Mouse (Mus musculus) frontal cortex, postnatal 36 days (tissue): ENCODE measurements at regions not wholly inside any gene's neighbourhood (a gene's known extent, or its start where the extent isn't known, plus 50 kb on each side); places are given as distances from the start of the nearest gene placed in this dataset.

Experiments used
- DNase-seq, 2 experiments: peaks; one replicate each; pipeline ENCODE4 v3.0.0; 2022; ENCODE audit warnings: low spot score in 2 of 2

DNA sequence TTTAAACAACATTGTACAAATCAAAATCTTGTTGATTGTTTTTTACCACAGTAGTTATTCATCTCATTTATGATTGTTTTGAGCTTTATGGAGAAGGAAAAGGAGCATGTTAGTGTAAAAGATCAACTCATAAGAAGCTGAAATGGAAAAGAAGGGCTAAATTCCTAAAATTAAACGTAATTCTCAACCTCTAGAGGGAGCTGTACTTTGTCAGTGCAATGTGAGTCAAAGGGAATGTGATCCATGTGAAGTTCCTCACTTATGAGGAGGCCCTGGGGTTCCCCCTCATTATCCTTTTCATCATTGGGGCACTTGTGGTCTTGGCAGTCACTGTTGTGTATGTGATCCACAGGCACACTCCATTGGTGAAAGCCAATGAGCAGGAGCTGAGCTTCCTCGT lies 54.0 kb upstream of the Vmn2r7 start:
- no peak for DNase-seq

DNA sequence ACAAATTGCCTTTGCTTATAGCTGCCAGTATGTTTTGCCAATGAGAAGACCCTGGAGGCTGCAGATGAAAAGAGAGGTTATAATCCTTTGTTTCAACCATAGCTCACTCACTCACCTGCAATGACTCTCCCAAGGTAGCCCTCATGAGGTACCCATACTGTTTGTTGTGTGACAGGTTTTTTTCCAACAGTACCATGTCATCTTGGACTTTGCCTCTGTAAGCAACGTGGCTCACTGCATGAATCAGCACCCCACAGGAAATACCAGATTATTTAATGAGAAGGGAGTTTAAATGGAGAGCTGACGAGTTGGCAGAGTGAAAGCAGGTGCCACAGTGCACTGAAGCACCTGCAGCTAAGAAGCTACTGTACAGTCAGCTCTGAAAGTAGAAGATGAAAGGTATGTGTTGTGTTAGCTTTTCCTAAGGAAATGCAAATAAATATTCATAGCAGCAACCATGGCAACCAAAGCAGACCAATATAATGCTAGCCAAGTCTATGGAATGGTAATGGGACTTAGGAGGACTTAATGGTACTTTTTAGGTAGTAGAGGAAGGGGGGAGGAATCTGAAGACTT lies 56.8 kb upstream of the Vmn2r7 start:
- no peak for DNase-seq

DNA sequence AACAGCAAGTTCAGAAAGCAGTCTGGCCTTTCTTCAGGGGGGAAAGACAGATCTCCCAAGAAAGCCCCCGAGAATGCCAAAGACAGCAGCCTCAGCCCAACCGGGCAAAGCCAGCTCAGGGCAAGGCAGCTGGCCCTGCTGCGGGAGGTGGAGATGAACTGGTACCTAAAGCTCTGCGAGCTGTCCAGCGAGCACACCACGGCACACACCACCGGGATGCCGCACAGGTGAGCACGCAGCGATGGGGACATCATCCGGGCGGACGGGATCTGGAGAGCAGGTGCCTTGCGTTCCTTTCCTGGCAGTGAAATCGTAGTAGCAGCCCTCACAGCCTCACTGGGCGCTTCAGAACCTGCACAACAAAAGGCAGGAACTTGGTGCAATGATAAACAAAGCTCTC lies 104.7 kb upstream of the Vmn2r7 start:
- no peak for DNase-seq

DNA sequence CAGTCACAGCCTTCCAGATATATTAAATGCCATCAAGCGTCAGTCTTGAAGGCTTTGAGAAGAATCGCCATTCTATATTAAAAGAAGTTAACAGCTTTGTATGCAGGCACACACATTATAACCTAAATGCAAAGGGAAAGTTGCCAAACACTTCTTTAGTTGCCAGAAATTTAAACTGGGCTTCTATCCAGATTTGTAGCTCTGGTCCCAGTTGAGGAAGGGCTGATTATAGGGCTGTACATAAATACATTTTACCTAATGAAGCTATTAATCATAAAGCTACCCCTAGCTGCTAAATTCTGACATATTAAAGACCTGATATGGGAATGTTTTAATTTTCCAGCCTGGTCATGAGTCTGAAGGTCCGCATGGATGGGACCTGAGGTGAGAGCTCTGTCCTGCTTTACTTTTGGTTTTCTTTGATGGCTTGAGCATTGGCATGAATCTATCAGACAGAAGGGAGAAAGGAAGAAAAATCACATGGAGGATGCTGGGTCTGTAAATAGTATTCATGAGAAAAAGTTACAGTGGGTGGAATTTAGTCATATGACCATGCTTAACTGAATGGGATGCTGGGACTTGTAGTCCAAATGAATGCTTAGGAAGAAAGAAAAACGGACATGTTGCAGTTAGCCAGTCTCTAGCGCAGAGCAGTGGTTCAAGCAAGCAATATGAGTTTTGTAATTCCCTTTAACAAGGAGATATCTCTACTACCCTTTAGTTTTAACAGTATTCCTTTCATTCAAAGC lies 120.3 kb upstream of the Vmn2r7 start:
- no peak for DNase-seq

DNA sequence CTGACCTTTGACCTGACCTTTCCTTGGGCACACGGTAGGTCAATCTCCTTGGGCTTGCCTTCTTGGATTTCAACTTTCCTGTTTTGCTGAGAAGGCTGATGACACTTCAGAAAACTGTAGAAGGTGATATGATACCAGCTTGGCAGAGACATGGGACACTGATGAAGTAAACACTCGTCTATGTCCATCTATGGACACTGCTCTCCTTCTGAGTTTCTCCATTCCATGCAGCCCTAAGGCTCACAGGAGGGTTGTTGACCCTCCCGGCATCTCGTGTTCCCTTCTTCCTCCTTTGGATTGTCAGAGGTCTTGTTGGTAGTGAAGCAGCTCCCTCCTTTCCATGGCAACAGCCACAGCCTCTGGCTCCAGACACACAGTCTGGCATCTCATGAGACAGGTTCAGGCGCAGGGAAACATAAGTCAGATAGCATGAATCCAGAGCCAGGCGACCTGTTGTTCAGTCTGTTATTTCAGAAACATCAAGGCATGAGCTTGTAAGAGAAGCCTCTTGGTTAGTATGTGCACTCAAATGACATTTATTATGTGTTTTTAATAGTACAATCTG lies 120.9 kb upstream of the Vmn2r7 start:
- DNase-seq, result no peak

GRCm38 (mm10) chr3:64968275-64968674 lies 123.7 kb upstream of the Vmn2r7 start:
- DNase-seq, result no peak

GRCm38 (mm10) chr3:64984369-64984768 lies 124.8 kb upstream of the Kcnab1 start:
- DNase-seq, result peak in 1 of 2 experiments; percentile 26

- peak; percentile 31 to 34 for DNase-seq
These were observed 121.5 kb upstream of the Kcnab1 start for GRCm38 (mm10) chr3:64987665-64988064.

GRCm38 (mm10) chr3:64996451-64996850 lies 112.7 kb upstream of the Kcnab1 start:
- no peak for DNase-seq

- no peak for DNase-seq
These were observed 111.6 kb upstream of the Kcnab1 start for GRCm38 (mm10) chr3:64997552-64997951.

- DNase-seq, result no peak
These were observed 108.1 kb upstream of the Kcnab1 start for GRCm38 (mm10) chr3:65001131-65001530.

GRCm38 (mm10) chr3:65002578-65002977 lies 106.6 kb upstream of the Kcnab1 start:
- no peak for DNase-seq

- no peak for DNase-seq
These were observed 103.1 kb upstream of the Kcnab1 start for GRCm38 (mm10) chr3:65006127-65006526.

GRCm38 (mm10) chr3:65006565-65006964 lies 102.6 kb upstream of the Kcnab1 start:
- no peak for DNase-seq

GRCm38 (mm10) chr3:65023876-65024275 lies 85.3 kb upstream of the Kcnab1 start:
- DNase-seq, result no peak

DNA sequence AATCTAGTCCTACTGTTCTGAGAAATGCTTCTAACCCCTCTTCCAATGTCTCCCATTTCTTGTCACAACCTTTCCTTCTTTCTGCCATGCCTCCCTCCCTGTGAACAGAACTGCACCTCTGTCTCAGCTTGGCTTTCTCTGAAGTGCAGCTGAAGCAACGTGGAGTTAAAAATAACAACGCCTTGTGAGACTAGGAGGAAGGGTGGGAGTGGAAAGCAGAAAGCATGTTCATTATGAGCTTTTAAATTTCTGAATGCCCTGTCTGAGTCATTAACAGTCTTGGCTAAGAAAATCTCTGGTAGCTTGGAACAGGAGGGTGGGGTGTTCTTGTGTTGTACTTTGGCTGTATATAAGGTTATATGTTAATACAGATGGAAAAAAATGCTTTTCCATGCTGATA lies 71.6 kb upstream of the Kcnab1 start:
- DNase-seq, result peak; percentile 12 to 31

DNA sequence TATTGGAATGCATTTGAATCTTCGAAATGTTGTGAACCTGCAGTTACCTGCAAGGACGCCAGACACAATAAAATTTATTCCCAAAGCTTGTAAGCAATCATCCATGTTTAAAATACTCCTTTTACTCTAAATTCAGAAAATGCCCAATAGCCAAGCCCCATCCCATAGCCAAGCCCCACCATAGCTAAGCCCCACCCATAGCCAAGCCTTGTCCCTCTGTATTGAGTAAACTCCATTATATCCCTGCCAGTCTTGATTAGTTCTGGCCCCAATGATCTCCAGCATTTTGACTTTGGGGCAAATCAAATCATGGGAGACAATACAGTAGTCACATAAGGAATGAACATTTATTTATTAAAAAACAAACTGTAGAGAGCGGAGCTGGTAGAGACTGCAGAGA lies 61.3 kb upstream of the Kcnab1 start:
- no peak for DNase-seq

DNA sequence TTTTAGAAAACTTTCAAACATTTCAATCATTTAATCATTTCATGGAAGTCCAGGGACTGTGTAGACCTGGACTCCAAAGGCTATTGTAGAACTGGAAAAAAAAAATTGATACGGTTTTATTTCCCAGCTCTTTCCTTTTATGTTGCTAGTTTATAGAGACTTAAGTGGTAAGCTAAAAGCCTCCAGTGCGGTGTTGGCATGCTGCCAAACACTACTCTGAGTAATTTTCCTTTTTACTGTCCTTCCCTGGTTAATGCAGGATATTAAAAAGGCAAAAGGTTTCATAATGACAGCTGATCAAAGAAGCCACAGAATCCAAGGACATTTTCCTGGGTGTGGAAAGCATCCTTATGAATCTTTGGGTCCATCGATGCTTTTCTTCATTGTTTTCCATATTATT lies 53.8 kb upstream of the Kcnab1 start:
- no peak for DNase-seq
